Mouse (Mus musculus) E14TG2a.4 (cell line): ENCODE measurements at regions not wholly inside any gene's neighbourhood (a gene's known extent, or its start where the extent isn't known, plus 50 kb on each side); places are given as distances from the start of the nearest gene placed in this dataset.

Experiments used
- CTCF ChIP-seq: conservative IDR thresholded peaks from 2 replicates; pipeline ENCODE4 v1.5.1; 2014; ENCODE audit warnings: low read length
- NANOG ChIP-seq: IDR thresholded peaks from 2 replicates; pipeline ENCODE4 v1.6.1; 2014; ENCODE audit warnings: borderline replicate concordance, low read length, mixed read lengths

- TF ChIP-seq CTCF = no peak
- TF ChIP-seq NANOG = no peak
These were observed 100.3 kb downstream of the Fam174b start for GRCm38 (mm10) chr7:73840381-73840780.
